Mouse (Mus musculus): ENCODE results near the gene Arpc4.

- TF ChIP-seq POLR2A (IDR thresholded peaks at IDR 0.05; ENCODE audit: low read depth, low read length) (no peak), CTCF (IDR thresholded peaks at IDR 0.05; ENCODE audit: extremely low read depth, insufficient read depth, insufficient read length, insufficient replicate concordance) (no peak)
These were observed 53.9 kb downstream of the Arpc4 start for GRCm38 (mm10) chr6:113431801-113432200.

Measured in spleen, adult 2 months (tissue).